Mouse (Mus musculus): ENCODE measurements at regions not wholly inside any gene's neighbourhood (a gene's known extent, or its start where the extent isn't known, plus 50 kb on each side); places are given as distances from the start of the nearest gene placed in this dataset.

DNA sequence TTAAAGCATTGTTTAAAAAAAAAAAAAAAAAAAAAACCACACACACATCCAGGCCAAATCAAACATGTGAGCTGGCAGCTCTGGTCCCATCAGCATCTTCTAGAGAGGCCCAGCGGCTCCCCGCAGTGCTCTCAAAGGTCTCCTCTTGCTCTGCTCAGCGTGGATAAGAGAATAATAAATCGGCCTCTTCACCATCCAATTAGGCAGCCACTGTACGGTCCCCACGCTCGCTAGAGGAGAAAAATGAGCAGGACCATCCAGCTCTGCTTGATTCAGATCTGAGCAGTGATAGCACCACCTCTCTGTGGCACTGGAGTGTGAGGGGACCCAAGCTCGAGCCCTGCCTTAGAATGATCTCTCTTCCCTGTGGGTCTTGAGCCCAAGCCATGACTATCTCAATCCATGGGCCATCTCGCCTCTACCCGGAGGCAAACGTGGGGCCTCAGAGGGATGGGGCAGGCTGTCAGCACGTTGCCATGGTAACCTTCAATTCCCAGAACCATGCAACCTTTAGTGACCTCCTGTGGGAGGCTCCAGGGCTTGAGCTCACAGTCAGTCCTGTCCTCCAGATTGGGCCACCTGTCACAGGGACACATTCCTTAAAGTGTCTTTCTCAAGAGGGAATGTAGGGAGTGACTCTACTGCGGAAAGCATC, 273.6 kb upstream of the Prok2 start:
- Histone ChIP-seq H3K36me3 (no peaks in the 10 kb centered on the region), H3K9ac (no peak overlapping the region), H3K27me3 (peaks cover 83% of the 10 kb centered on the region), H3K4me3 (no peak overlapping the region), H3K4me1 (replicated peaks) (no peaks in the 10 kb centered on the region), H3K27ac (no peak overlapping the region), H3K4me2 (no peak overlapping the region), H3K9me3 (replicated peaks) (no peaks in the 10 kb centered on the region)
- 61% methylated on average over 13 of the region's 13 CpGs for WGBS
- ATAC-seq (replicated peaks; ENCODE audit: insufficient number of reproducible peaks, insufficient read depth, low FRiP score, low read depth), result no peak

DNA sequence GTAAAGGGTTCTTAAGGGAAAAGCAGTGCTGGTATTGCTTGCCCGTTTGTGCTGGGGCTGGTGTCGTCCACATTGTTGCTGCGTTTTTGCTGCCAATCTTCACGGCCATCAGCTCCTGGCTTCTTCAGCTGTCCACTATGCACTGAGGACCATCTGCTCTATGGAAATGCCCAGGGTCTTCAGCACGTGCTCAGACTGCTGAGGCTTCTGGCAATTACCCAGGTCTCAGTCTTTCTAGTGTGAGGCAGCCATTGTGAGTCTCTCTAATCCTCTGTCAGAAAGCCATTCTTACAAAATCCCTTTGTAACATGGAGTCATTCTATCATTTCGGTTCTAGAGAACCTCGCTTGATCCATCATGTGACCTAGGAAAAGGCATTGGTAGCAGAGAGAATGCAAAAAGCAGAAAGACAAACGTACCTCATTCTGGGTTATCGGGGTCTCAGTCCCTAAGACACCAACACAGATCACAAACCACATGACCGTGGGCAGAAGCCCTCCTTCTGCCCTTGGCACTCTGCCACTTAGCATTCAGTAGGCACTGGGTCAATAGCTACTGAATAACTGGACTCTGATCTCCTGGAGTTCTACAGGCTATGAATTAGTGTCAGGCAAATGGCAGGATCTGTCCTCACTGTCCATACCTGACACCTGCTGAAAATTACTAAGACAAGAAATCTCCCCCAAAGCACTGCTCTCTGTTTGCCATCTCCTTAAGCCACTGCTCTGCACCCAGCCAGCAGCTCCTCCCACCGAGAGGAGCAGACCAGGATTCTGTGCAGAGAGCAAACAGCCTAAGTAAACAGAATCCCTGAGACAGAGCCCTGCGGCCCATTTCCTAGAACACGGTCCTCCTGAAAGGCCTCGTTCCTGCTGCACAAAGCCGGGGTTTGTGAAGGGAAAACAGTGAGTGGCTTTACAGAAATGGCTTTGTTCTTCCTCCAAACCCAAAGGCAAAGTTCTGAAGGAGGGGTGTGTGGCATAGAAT, 270.1 kb upstream of the Prok2 start:
- H3K36me3 ChIP-seq, result no peaks in the 10 kb centered on the region
- peaks cover 25% of the 10 kb centered on the region for H3K4me1 ChIP-seq (replicated peaks)
- 67% methylated on average over 15 of the region's 15 CpGs for WGBS
- H3K4me2 ChIP-seq, result no peak overlapping the region
- H3K27me3 ChIP-seq, result peaks cover 58% of the 10 kb centered on the region
- H3K9me3 ChIP-seq (replicated peaks), result no peaks in the 10 kb centered on the region
- H3K9ac ChIP-seq, result no peak overlapping the region
- H3K27ac ChIP-seq, result no peak overlapping the region
- ATAC-seq (replicated peaks; ENCODE audit: insufficient number of reproducible peaks, insufficient read depth, low FRiP score, low read depth), result 0 out of 2 replicates have a peak, but pooled peaks have one; percentile 29
- no peak overlapping the region for H3K4me3 ChIP-seq

DNA sequence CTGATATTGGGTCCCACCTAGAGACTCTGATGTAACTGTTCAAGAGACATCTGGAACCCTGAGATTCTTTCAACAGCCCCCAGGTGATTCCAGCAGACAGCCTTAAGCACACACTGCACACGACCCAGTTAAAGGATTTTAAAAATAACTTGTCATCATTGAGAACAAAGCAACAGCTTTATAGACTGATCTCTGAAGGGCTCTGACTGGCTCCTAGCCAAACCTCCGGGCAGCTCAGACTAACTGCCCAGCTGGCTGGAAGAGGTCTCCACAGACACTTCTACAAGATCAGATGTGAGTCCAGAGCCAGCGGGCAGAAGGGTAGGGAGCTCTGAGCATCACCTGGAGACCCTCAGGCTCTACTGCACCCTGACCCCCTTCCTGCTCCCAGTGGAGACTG, 267.8 kb upstream of the Prok2 start:
- 14% methylated on average over 3 of the region's 3 CpGs for WGBS
- peaks cover 34% of the 10 kb centered on the region for H3K4me1 ChIP-seq (replicated peaks)
- H3K27ac ChIP-seq, result peak overlapping the region; percentile 30; the same call in 1 of the 2 replicates
- no peak overlapping the region for H3K4me2 ChIP-seq
- peaks cover 37% of the 10 kb centered on the region for H3K27me3 ChIP-seq
- ATAC-seq (replicated peaks; ENCODE audit: insufficient number of reproducible peaks, insufficient read depth, low FRiP score, low read depth), result no peak
- no peaks in the 10 kb centered on the region for H3K9me3 ChIP-seq (replicated peaks)
- no peaks in the 10 kb centered on the region for H3K36me3 ChIP-seq
- H3K9ac ChIP-seq, result no peak overlapping the region
- H3K4me3 ChIP-seq, result no peak overlapping the region

DNA sequence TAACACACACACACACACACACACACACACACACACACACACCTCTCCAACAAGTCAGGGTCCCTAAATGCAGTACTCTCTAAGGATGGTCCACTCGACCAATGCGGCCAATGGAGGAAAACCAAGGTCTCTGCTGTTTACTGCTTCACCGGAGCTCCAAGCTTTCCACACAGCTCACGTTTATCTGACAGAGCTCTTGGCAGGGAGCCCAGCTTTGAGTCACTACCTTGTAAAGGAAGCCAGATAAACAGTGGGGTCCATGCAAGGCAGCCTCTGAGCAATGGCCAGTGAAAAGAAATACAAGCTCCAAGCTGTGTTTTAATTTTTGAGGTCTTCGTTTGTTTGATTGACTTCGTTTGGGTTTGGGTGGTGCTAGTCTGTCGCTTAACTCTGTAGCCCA, 264.9 kb upstream of the Prok2 start:
- peak overlapping the region; percentile 78 for H3K27ac ChIP-seq
- ATAC-seq (replicated peaks; ENCODE audit: insufficient number of reproducible peaks, insufficient read depth, low FRiP score, low read depth), result peak; percentile 85
- peaks cover 43% of the 10 kb centered on the region for H3K4me1 ChIP-seq (replicated peaks)
- H3K27me3 ChIP-seq, result peaks cover 26% of the 10 kb centered on the region
- WGBS, result 13% methylated on average over 7 of the region's 7 CpGs
- H3K4me2 ChIP-seq, result no peak overlapping the region
- no peaks in the 10 kb centered on the region for H3K36me3 ChIP-seq
- H3K4me3 ChIP-seq, result no peak overlapping the region
- H3K9ac ChIP-seq, result no peak overlapping the region
- H3K9me3 ChIP-seq (replicated peaks), result no peaks in the 10 kb centered on the region

DNA sequence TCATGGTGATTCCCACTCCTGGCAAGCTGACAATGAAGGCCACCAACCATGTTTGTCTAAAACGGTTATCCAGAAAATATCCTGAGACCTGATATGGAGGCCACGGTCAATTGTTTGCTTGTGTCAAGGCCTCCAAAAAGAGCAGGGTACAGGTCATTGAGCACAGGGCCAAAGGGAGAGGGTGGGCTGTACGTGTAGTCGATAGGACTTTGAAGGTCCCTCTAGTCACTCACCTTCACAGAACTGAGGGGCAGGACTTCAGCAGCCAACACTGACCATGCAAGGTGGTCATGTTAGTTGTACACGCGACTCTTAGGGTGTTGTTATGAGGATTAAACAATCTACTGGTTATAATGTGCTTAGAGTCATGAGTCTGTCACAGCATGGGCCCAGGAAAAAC, 264.4 kb upstream of the Prok2 start:
- Histone ChIP-seq H3K4me3 (no peak overlapping the region), H3K27me3 (peaks cover 21% of the 10 kb centered on the region), H3K4me1 (replicated peaks) (peaks cover 48% of the 10 kb centered on the region), H3K9ac (no peak overlapping the region), H3K9me3 (replicated peaks) (no peaks in the 10 kb centered on the region), H3K4me2 (no peak overlapping the region), H3K36me3 (no peaks in the 10 kb centered on the region), H3K27ac (peak overlapping the region; percentile 78)
- WGBS, result 76% methylated on average over 6 of the region's 6 CpGs
- ATAC-seq (replicated peaks; ENCODE audit: insufficient number of reproducible peaks, insufficient read depth, low FRiP score, low read depth), result 0 out of 2 replicates have a peak, but pooled peaks have one; percentile 11

DNA sequence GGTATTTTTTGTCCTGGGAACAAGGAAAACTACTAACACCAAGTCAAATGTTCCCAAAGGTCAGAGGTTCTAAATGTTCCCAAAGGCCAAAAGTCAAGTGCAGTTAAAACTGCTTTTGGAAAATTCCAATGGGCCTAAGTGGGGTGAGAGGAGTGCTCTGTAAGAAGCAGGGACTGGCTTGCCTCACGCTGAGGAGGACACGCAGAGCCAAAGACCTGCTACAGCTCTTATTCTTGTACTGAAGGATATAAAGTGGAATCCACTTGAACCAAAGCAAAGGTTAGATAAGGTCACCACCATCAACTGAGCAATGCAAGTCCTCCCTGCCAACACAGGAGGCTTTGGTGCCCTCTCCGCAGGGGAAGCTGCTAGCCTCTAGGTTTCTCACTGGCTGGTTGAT, 260.3 kb upstream of the Prok2 start:
- Histone ChIP-seq H3K4me1 (replicated peaks) (peaks cover 38% of the 10 kb centered on the region), H3K36me3 (no peaks in the 10 kb centered on the region), H3K27ac (no peak overlapping the region), H3K9ac (no peak overlapping the region), H3K4me3 (no peak overlapping the region), H3K9me3 (replicated peaks) (no peaks in the 10 kb centered on the region), H3K4me2 (no peak overlapping the region), H3K27me3 (peaks cover 25% of the 10 kb centered on the region)
- no peak for ATAC-seq (replicated peaks; ENCODE audit: insufficient number of reproducible peaks, insufficient read depth, low FRiP score, low read depth)
- WGBS, result 58% methylated on average over 3 of the region's 3 CpGs

DNA sequence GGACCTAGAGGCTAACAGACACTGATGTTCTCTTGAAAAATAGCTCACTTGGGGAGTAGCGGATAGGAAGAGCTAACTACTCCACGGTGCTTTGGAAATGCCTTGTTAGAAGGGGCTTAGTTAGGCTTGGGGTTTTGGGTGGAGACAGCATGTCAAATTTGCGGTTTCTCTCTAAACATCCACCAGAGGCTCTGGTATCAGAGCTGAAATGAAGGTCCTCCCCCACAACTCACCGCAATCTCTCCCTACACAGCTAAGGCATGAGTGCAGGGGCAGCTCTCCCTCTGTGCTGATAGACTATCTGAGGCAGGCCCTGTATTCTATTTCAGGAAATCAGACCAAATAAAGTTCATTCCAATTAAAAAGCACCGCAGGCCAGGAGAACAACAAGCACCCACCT, 259.1 kb upstream of the Prok2 start:
- Histone ChIP-seq H3K4me2 (peak overlapping the region; percentile 22), H3K27me3 (peaks cover 33% of the 10 kb centered on the region), H3K9ac (peak overlapping the region; percentile 33; the same call in 1 of the 2 replicates), H3K9me3 (replicated peaks) (no peaks in the 10 kb centered on the region), H3K4me1 (replicated peaks) (peaks cover 27% of the 10 kb centered on the region), H3K27ac (no peak overlapping the region), H3K36me3 (no peaks in the 10 kb centered on the region), H3K4me3 (no peak overlapping the region)
- ATAC-seq (replicated peaks; ENCODE audit: insufficient number of reproducible peaks, insufficient read depth, low FRiP score, low read depth), result no peak
- 22% methylated on average over 5 of the region's 5 CpGs for WGBS

DNA sequence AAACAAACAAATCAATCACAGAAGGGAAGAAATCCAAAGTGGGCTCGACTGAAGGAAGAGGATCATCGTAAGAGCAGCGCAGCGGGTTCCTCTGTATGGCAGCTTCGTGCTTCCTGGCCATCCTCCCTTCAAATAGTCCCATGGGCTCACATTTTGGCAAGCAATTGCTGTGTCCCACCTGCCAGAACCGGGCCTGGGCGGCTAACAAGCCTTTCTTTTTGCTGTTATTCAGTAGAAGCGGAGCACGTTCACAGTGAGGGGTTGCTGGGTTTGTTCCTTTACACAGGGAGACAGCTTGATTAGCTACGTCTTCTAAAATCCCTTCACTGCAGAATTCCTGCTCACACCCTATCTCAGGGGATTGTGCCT, 258.6 kb upstream of the Prok2 start:
- peak overlapping the region; percentile 33; the same call in 1 of the 2 replicates for H3K9ac ChIP-seq
- no peak for ATAC-seq (replicated peaks; ENCODE audit: insufficient number of reproducible peaks, insufficient read depth, low FRiP score, low read depth)
- H3K4me1 ChIP-seq (replicated peaks), result peaks cover 27% of the 10 kb centered on the region
- H3K9me3 ChIP-seq (replicated peaks), result no peaks in the 10 kb centered on the region
- H3K27me3 ChIP-seq, result peaks cover 33% of the 10 kb centered on the region
- WGBS, result 23% methylated on average over 10 of the region's 10 CpGs
- H3K27ac ChIP-seq, result no peak overlapping the region
- H3K4me2 ChIP-seq, result peak overlapping the region; percentile 22
- no peaks in the 10 kb centered on the region for H3K36me3 ChIP-seq
- H3K4me3 ChIP-seq, result no peak overlapping the region

DNA sequence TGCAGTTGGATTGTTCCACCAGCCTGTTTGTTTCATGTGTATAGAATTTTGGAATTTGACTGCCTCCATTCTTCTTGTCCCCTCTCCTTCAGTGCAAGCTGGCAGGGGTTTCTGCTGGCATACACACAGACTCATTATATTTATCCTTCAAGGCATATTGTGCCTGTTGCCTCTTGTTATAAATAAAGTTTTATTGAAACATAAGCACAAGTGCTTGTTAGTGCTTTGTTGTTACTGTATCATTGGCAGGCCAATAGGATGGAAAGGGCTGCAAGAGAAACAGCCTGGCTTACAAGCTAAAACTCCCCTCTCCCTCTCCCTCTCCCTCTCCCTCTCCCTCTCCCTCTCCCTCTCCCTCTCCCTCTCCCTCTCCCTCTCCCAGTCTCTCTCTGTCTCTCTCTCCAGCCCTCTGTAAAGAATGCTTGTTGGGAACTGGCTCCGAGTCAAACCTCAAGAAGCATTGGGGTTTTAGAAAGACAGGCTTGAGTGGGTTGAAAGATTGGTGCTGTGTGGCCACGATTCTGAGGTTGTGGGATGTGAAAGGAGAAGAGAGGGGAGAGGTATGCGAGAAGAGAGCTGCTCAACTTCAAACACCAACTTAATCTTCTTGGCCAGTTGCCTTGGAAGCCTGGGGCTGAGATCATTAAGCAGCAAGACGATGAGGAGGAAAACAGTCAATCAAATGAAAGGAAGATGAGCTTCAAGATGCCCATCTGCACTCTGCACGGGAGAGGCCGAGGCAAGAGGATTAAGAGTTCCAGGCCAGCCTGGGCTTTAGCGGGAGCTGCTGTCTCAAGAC, 258.1 kb upstream of the Prok2 start:
- Histone ChIP-seq H3K36me3 (no peaks in the 10 kb centered on the region), H3K4me1 (replicated peaks) (peaks cover 27% of the 10 kb centered on the region), H3K27me3 (peaks cover 38% of the 10 kb centered on the region), H3K9ac (no peak overlapping the region), H3K4me2 (0 out of 2 replicates have a peak overlapping the region, but pooled peaks have one; percentile 22), H3K27ac (no peak overlapping the region), H3K9me3 (replicated peaks) (no peaks in the 10 kb centered on the region), H3K4me3 (no peak overlapping the region)
- 12% methylated on average over 7 of the region's 7 CpGs for WGBS
- no peak for ATAC-seq (replicated peaks; ENCODE audit: insufficient number of reproducible peaks, insufficient read depth, low FRiP score, low read depth)

DNA sequence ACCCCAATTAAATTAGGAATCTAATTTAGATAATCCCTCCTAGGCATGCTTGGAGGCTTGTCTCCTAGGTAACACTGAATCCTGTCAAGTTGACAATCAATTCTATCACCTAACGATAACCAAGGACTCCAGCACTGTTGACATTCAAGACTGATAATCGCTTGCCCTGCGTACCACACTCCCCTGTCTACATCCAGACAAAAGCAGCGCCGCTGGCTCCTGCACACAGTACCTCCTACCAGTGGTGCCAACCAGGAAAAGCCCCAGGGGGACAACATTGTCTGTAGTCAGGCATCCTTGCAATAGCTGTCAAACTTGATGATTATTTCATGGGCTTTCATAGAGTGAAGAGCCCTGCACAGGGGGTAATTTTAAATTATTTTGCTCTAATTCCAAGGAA, 253.4 kb upstream of the Prok2 start:
- ATAC-seq (replicated peaks; ENCODE audit: insufficient number of reproducible peaks, insufficient read depth, low FRiP score, low read depth), result no peak
- Histone ChIP-seq H3K9me3 (replicated peaks) (no peaks in the 10 kb centered on the region), H3K4me1 (replicated peaks) (peaks cover 3% of the 10 kb centered on the region), H3K27ac (no peak overlapping the region), H3K4me3 (no peak overlapping the region), H3K36me3 (no peaks in the 10 kb centered on the region), H3K9ac (no peak overlapping the region), H3K4me2 (no peak overlapping the region), H3K27me3 (peaks cover 25% of the 10 kb centered on the region)
- WGBS, result 47% methylated on average over 5 of the region's 5 CpGs

DNA sequence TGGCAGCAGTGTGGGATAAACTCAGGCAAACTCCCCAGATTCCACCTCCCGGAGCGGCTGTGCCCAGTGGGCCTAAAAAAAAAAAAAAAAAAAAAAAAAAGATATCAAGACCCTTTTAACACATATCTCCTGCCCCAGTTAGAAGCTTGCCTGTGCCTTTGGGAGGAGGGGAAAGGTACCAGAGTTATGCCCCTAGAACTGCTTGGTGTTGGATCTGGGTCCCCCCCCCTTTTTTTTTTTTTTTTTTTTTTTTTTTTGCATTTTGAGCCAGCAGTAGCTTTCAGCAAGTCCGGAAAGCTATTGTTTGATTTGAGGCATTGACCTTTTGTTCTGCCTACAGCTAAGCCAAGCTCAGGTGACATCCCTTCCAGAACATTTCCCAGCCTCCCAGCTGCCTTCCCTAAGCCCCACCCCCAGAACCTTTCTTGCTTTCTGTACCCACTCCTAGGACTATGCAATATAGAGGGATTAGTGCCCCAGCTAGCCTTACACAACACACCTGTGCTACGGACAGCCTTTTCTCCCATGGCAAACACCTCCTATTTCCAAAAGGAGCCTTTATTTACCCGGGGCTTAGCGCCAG, 252.1 kb upstream of the Prok2 start:
- no peak overlapping the region for H3K4me2 ChIP-seq
- no peaks in the 10 kb centered on the region for H3K9me3 ChIP-seq (replicated peaks)
- no peak for ATAC-seq (replicated peaks; ENCODE audit: insufficient number of reproducible peaks, insufficient read depth, low FRiP score, low read depth)
- peaks cover 29% of the 10 kb centered on the region for H3K27me3 ChIP-seq
- WGBS, result 66% methylated on average over 6 of the region's 6 CpGs
- no peak overlapping the region for H3K27ac ChIP-seq
- no peak overlapping the region for H3K4me3 ChIP-seq
- H3K9ac ChIP-seq, result no peak overlapping the region
- no peaks in the 10 kb centered on the region for H3K4me1 ChIP-seq (replicated peaks)
- H3K36me3 ChIP-seq, result no peaks in the 10 kb centered on the region

Data from heart, embryonic 15.5 days (tissue).